Mouse (Mus musculus) forebrain, embryonic 11.5 days (tissue): Measurements from ENCODE around the gene Gm9918. TPM values are rescaled to one million over a fixed set of nuclear protein-coding genes. Genes with fewer than 3 reads are reported as not detected.

Source experiments
- ATAC-seq: fragments of 200-750 bp; cut with Nextera tagmentation; replicated peaks from 2 replicates; pipeline ENCODE4 v1.8.0; 2017; ENCODE audit warnings: moderate TSS enrichment; ENCODE audit not compliant: low FRiP score
- DNase-seq: peaks from one replicate; pipeline ENCODE4 v3.0.0-alpha.2; 2017; ENCODE audit warnings: low spot score
- H3K27ac ChIP-seq: fragments of 300-500 bp; sonication (generic); 2 replicates; pipeline ENCODE4 v1.5.1; 2014; ENCODE audit warnings: low read depth, low read length
- H3K27me3 ChIP-seq: fragments of 300-500 bp; sonication (generic); 2 replicates; pipeline ENCODE4 v1.6.1; 2014; ENCODE audit warnings: mild to moderate bottlenecking, low read length, mixed read lengths; ENCODE audit not compliant: control insufficient read depth, insufficient read depth
- H3K36me3 ChIP-seq: fragments of 300-500 bp; sonication (generic); 2 replicates; pipeline ENCODE4 v1.6.1; 2014; ENCODE audit warnings: mild to moderate bottlenecking, low read length, moderate library complexity, mixed read lengths; ENCODE audit not compliant: control insufficient read depth, insufficient read depth
- H3K4me1 ChIP-seq: fragments of 300-500 bp; sonication (generic); replicated peaks from 2 replicates; pipeline ENCODE4 v1.6.1; 2014; ENCODE audit warnings: low read length, mixed read lengths; ENCODE audit not compliant: control insufficient read depth, insufficient read depth
- H3K4me2 ChIP-seq: fragments of 300-500 bp; sonication (generic); 2 replicates; pipeline ENCODE4 v1.6.1; 2014; ENCODE audit warnings: low read depth, mild to moderate bottlenecking, low read length, moderate library complexity, mixed read lengths; ENCODE audit not compliant: severe bottlenecking
- H3K4me3 ChIP-seq: fragments of 300-500 bp; sonication (generic); 2 replicates; pipeline ENCODE4 v1.5.1; 2014; ENCODE audit warnings: low read depth, low read length
- H3K9ac ChIP-seq: fragments of 300-500 bp; sonication (generic); 2 replicates; pipeline ENCODE4 v1.6.1; 2014; ENCODE audit warnings: low read length
- H3K9me3 ChIP-seq: fragments of 300-500 bp; sonication (generic); 2 replicates; pipeline ENCODE4 v1.6.1; 2016; ENCODE audit warnings: low read length, mixed read lengths; ENCODE audit not compliant: control insufficient read depth
- WGBS: fragments of 180-500 bp; shearing (Covaris S2); extraction: QIAGEN DNeasy Blood & Tissue Kit; methylation state at CpG from one replicate; pipeline ENCODE4 v1.1.7; 2014; 5-methylcytosine and 5-hydroxymethylcytosine counted together
- polyA plus RNA-seq: library from polyadenylated mRNA; unstranded; fragments of >200 nt; fragmentation: Nextera tagmentation; extraction: Ambion mirVana; gene quantifications from 2 replicates; pipeline ENCODE4 v1.2.1, GENCODE M21; 2014

Gm9918 gene
- polyA plus RNA-seq, 1 experiment from 2014 or later = 0.21 TPM

- no peak for ATAC-seq
- no peak overlapping the region for H3K4me3 ChIP-seq
- no peaks in the 10 kb centered on the region for H3K9me3 ChIP-seq
- DNase-seq = no peak
- peaks cover 10% of the 10 kb centered on the region for H3K4me1 ChIP-seq
- no peaks in the 10 kb centered on the region for H3K36me3 ChIP-seq
- H3K4me2 ChIP-seq = no peak overlapping the region
- 90% methylated on average over 7 of the region's 7 CpGs for WGBS
- no peak overlapping the region for H3K27ac ChIP-seq
- H3K27me3 ChIP-seq = no peaks in the 10 kb centered on the region; the same call in 1 of the 2 replicates
- no peak overlapping the region for H3K9ac ChIP-seq
These were observed 37.6 kb upstream of the Gm9918 start for GRCm38 (mm10) chr15:102232764-102233163.

DNA sequence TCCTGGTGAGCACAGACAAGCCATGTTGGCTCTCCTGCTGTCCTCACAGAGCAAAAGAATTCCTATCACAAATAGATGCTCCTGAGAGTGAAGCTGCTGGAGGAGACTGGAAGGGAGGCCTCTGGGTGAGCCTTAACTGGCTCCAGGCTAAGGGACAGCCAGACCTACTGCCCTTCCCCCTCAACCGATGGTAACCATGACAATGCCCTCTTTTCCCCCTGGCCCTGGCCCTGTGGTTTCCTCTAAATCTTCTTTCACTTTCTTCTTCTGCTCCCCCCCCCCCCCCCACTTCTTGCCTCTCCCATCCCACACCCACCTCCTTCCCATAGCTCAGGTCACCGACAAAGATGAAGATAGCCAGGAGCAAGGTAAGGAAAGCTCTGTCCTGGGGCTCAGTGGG, 36.5 kb upstream of the Gm9918 start:
- Histone ChIP-seq H3K4me2 (no peak overlapping the region), H3K27ac (no peak overlapping the region), H3K27me3 (no peaks in the 10 kb centered on the region; the same call in 1 of the 2 replicates), H3K4me1 (peaks cover 10% of the 10 kb centered on the region), H3K9me3 (no peaks in the 10 kb centered on the region), H3K4me3 (no peak overlapping the region), H3K36me3 (no peaks in the 10 kb centered on the region), H3K9ac (no peak overlapping the region)
- ATAC-seq (no peak), DNase-seq (no peak)
- 26% methylated on average over 2 of the region's 2 CpGs for WGBS

GRCm38 (mm10) chr15:102235371-102236027, 34.9 kb upstream of the Gm9918 start:
- 23% methylated on average over 21 of the region's 21 CpGs for WGBS
- no peaks in the 10 kb centered on the region for H3K9me3 ChIP-seq
- H3K4me3 ChIP-seq = 0 out of 2 replicates have a peak overlapping the region, but pooled peaks have one; percentile 11
- H3K27ac ChIP-seq = 0 out of 2 replicates have a peak overlapping the region, but pooled peaks have one; percentile 25
- DNase-seq (no peak), ATAC-seq (peak; percentile 60)
- peaks cover 10% of the 10 kb centered on the region for H3K4me1 ChIP-seq
- peak overlapping the region; percentile 44 for H3K9ac ChIP-seq
- no peaks in the 10 kb centered on the region for H3K36me3 ChIP-seq
- H3K4me2 ChIP-seq = peak overlapping the region; percentile 34
- no peaks in the 10 kb centered on the region for H3K27me3 ChIP-seq

GRCm38 (mm10) chr15:102238543-102239259, 31.7 kb upstream of the Gm9918 start:
- peaks cover 6% of the 10 kb centered on the region for H3K27me3 ChIP-seq
- H3K9ac ChIP-seq = no peak overlapping the region
- ATAC-seq = no peak
- no peaks in the 10 kb centered on the region for H3K36me3 ChIP-seq
- H3K9me3 ChIP-seq = no peaks in the 10 kb centered on the region
- no peak overlapping the region for H3K27ac ChIP-seq
- H3K4me1 ChIP-seq = peaks cover 16% of the 10 kb centered on the region
- no peak overlapping the region for H3K4me2 ChIP-seq
- no peak for DNase-seq
- H3K4me3 ChIP-seq = no peak overlapping the region
- WGBS = 87% methylated on average over 14 of the region's 14 CpGs

DNA sequence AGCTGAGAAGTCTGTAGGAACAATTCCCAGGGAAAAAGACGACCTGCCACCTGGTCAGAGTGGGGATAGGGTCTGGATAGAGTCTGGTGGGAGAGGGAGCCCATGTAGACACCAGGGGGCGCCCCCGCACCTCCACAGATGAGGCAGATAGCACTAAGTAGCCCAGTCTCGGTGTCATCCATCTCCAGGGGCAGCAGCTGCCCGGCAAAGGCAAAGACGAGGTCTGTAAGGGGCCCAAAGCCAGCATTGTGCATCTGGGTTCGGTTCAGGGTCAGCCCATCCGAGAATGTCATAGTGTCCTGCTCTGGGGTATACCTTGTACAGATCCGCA, 31.1 kb upstream of the Gm9918 start:
- no peak overlapping the region for H3K4me3 ChIP-seq
- H3K9ac ChIP-seq = no peak overlapping the region
- ATAC-seq (peak; percentile 79), DNase-seq (peak; percentile 92)
- H3K27ac ChIP-seq = no peak overlapping the region
- no peaks in the 10 kb centered on the region for H3K9me3 ChIP-seq
- WGBS = 11% methylated on average over 9 of the region's 9 CpGs
- H3K4me1 ChIP-seq = peaks cover 18% of the 10 kb centered on the region
- no peaks in the 10 kb centered on the region for H3K36me3 ChIP-seq
- H3K4me2 ChIP-seq = no peak overlapping the region
- H3K27me3 ChIP-seq = peaks cover 11% of the 10 kb centered on the region

- Histone ChIP-seq H3K27me3 (peaks cover 17% of the 10 kb centered on the region), H3K4me2 (no peak overlapping the region), H3K4me1 (peaks cover 18% of the 10 kb centered on the region), H3K4me3 (no peak overlapping the region), H3K27ac (no peak overlapping the region), H3K36me3 (no peaks in the 10 kb centered on the region), H3K9me3 (no peaks in the 10 kb centered on the region), H3K9ac (no peak overlapping the region)
- ATAC-seq = no peak
- WGBS = 86% methylated on average over 11 of the region's 11 CpGs
- DNase-seq = no peak
These were observed 30.5 kb upstream of the Gm9918 start for GRCm38 (mm10) chr15:102239851-102240250.

GRCm38 (mm10) chr15:102240607-102241006, 29.8 kb upstream of the Gm9918 start:
- peaks cover 24% of the 10 kb centered on the region for H3K27me3 ChIP-seq
- ATAC-seq (no peak), DNase-seq (no peak)
- peaks cover 14% of the 10 kb centered on the region for H3K4me1 ChIP-seq
- no peak overlapping the region for H3K9ac ChIP-seq
- no peaks in the 10 kb centered on the region for H3K9me3 ChIP-seq
- 83% methylated on average over 4 of the region's 4 CpGs for WGBS
- H3K4me3 ChIP-seq = no peak overlapping the region
- H3K4me2 ChIP-seq = no peak overlapping the region
- H3K27ac ChIP-seq = no peak overlapping the region
- H3K36me3 ChIP-seq = no peaks in the 10 kb centered on the region

- Histone ChIP-seq H3K36me3 (no peaks in the 10 kb centered on the region), H3K4me2 (no peak overlapping the region), H3K9me3 (no peaks in the 10 kb centered on the region), H3K27ac (no peak overlapping the region), H3K9ac (no peak overlapping the region), H3K27me3 (peaks cover 34% of the 10 kb centered on the region), H3K4me1 (peaks cover 22% of the 10 kb centered on the region), H3K4me3 (no peak overlapping the region)
- DNase-seq = no peak
- WGBS = 28% methylated on average over 12 of the region's 12 CpGs
- no peak for ATAC-seq
These were observed 27.7 kb upstream of the Gm9918 start for GRCm38 (mm10) chr15:102242404-102243228.
